Mouse (Mus musculus) brain, embryonic 14.5 days (tissue): Measurements from ENCODE around the gene Eef2kmt.

Experiments
- CTCF ChIP-seq: fragments of 200-500 bp; IDR thresholded peaks from 2 replicates; pipeline ENCODE4 v1.5.1; 2012; ENCODE audit warnings: inconsistent platforms, mild to moderate bottlenecking, moderate library complexity, borderline replicate concordance; ENCODE audit not compliant: insufficient read depth, insufficient read length; ENCODE audit errors: extremely low read depth
- POLR2A ChIP-seq: fragments of 200-500 bp; IDR thresholded peaks from 2 replicates; pipeline ENCODE4 v1.6.1; 2012; ENCODE audit warnings: mild to moderate bottlenecking, inconsistent platforms, borderline replicate concordance; ENCODE audit not compliant: poor library complexity, insufficient read depth, insufficient read length, severe bottlenecking; ENCODE audit errors: extremely low read depth

GRCm38 (mm10) chr16:5263156-5263555 lies 7.4 kb upstream of the Eef2kmt start:
- no peak for TF ChIP-seq CTCF
- no peak for TF ChIP-seq POLR2A
